Mouse (Mus musculus): Measurements from ENCODE around the gene Abca16. TPM values are rescaled to one million over a fixed set of nuclear protein-coding genes. Genes with fewer than 3 reads are reported as not detected.

The Abca16 gene
- polyA plus RNA-seq, 1 experiment = not detected

DNA sequence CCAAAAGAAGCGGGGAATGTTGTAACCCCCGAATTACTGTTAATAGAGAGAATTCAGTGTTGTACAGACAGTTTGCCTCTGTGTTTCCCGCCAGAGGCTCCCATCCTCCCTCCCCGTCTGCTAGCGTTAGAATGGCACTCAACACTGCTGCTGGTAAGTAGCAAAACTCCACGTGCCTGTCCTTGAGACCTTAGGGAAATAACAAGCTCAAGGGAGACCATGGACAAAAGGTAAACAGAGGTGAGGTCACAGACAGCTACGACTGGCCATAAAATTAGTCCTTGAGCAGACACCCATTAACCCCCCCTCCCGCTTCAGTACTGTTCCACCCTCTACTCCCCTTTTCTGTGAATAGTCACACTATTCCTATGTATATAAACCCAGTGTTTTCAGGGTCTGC is 157.9 kb downstream of the Abca16 start:
- no peak overlapping the region for H3K4me3 ChIP-seq (ENCODE audit: insufficient read depth, low read length)
- no peak for TF ChIP-seq POLR2A (IDR thresholded peaks at IDR 0.05; ENCODE audit: extremely low read depth, insufficient read depth, low read length)
- no peak for TF ChIP-seq CTCF (IDR thresholded peaks at IDR 0.05; ENCODE audit: extremely low read depth, insufficient read depth, low read length)
- H3K27ac ChIP-seq (ENCODE audit: insufficient read depth, low read length) = no peak overlapping the region
- H3K4me1 ChIP-seq (ENCODE audit: control insufficient read depth, insufficient read depth, low read length) = no peaks in the 10 kb centered on the region

DNA sequence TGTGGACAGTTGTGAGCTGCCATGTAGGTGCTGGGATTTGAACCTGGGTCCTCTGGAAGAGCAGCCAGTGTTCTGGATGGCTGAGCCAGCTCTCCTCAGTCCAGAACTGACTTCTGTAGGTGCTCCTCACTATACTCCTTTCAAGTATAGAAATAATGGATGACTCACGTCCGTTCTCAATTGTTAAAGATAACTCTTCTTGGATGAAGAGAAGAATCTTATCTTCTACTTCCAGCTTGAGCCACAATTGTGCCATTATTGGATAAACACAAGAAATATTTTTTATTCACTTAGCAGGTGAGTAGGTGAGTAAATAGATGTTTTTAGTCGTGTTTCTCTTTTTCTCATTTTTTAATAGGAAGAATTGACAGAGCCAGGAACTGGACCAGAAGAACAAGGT is 167.1 kb downstream of the Abca16 start:
- H3K4me3 ChIP-seq (ENCODE audit: insufficient read depth, low read length) = no peak overlapping the region
- no peak overlapping the region for H3K27ac ChIP-seq (ENCODE audit: insufficient read depth, low read length)
- no peak for TF ChIP-seq POLR2A (IDR thresholded peaks at IDR 0.05; ENCODE audit: extremely low read depth, insufficient read depth, low read length)
- TF ChIP-seq CTCF (IDR thresholded peaks at IDR 0.05; ENCODE audit: extremely low read depth, insufficient read depth, low read length) = no peak
- no peaks in the 10 kb centered on the region for H3K4me1 ChIP-seq (ENCODE audit: control insufficient read depth, insufficient read depth, low read length)

Other genes with a start within 250 kb of the Abca16 start
- gene Anks4b, start 235.8 kb upstream of the Abca16 start, polyA plus RNA-seq (2012; rRNA removed) = 0.04 and 0.17 TPM in 2 replicates
- gene Crym, start 207.5 kb upstream of the Abca16 start, polyA plus RNA-seq (2012; rRNA removed) = 66.2 and 71.7 TPM in 2 replicates
- gene Abca14, start 205.7 kb upstream of the Abca16 start, polyA plus RNA-seq (2012; rRNA removed) = not detected in 2 replicates
- not detected in 2 replicates for gene Abca15, start 81.0 kb upstream of the Abca16 start, polyA plus RNA-seq (2012; rRNA removed)
- 205 and 211 TPM in 2 replicates for gene Uqcrc2, start 225.5 kb downstream of the Abca16 start, polyA plus RNA-seq (2012; rRNA removed)